Mouse (Mus musculus): Measurements from ENCODE around the gene Usp47.

DNA sequence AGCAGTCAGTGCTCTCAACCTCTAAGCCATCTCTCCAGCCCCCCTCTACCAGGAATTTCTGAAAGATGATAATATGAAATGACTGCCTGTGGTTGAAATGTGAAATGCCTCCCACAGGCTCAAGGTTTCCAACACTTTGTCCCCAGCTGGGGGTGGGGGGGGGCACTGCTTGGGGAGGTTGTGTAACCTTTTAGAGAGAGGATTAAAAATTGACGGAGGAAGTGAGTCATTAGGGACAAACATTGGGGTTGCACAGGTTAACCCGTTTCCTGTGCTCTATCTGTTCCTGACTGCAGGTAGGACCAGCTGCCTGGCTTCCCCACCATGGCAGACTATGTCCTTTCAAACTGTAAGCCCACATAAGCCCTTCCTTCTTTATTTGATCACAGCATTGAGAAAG lies 12.8 kb upstream of the Usp47 start:
- no peak for TF ChIP-seq GATA1 (IDR thresholded peaks at IDR 0.05; ENCODE audit: low read length)
- no peak for TF ChIP-seq TAL1 (IDR thresholded peaks at IDR 0.05; ENCODE audit: low read length)

Data from erythroblast, embryonic 14.5 days (primary cell).